Mouse (Mus musculus): ENCODE results near the gene Prok1. TPM values are rescaled to one million over a fixed set of nuclear protein-coding genes. Genes with fewer than 3 reads are reported as not detected.

Gene Prok1
- polyA plus RNA-seq, 1 experiment, result 0.03 TPM

GRCm38 (mm10) chr3:107252035-107252434, 12.5 kb upstream of the Prok1 start:
- no peak for TF ChIP-seq GATA1 (IDR thresholded peaks at IDR 0.05; ENCODE audit: low read length)

GRCm38 (mm10) chr3:107250320-107250719, 10.8 kb upstream of the Prok1 start:
- TF ChIP-seq GATA1 (IDR thresholded peaks at IDR 0.05; ENCODE audit: low read length), result no peak

- TF ChIP-seq GATA1 (IDR thresholded peaks at IDR 0.05; ENCODE audit: low read length), result no peak
Measured at GRCm38 (mm10) chr3:107249042-107249441, 9.5 kb upstream of the Prok1 start.

- no peak for TF ChIP-seq GATA1 (IDR thresholded peaks at IDR 0.05; ENCODE audit: low read length)
Measured at GRCm38 (mm10) chr3:107246876-107247275, 7.4 kb upstream of the Prok1 start.

- TF ChIP-seq GATA1 (IDR thresholded peaks at IDR 0.05; ENCODE audit: low read length), result no peak
Measured at GRCm38 (mm10) chr3:107241389-107242094, 2.0 kb upstream of the Prok1 start.

GRCm38 (mm10) chr3:107238471-107238980, 981 bp downstream of the Prok1 start:
- TF ChIP-seq GATA1 (IDR thresholded peaks at IDR 0.05; ENCODE audit: low read length), result no peak

GRCm38 (mm10) chr3:107238051-107238450, 1.5 kb downstream of the Prok1 start:
- no peak for TF ChIP-seq GATA1 (IDR thresholded peaks at IDR 0.05; ENCODE audit: low read length)

GRCm38 (mm10) chr3:107233945-107234344, 5.6 kb downstream of the Prok1 start:
- no peak for TF ChIP-seq GATA1 (IDR thresholded peaks at IDR 0.05; ENCODE audit: low read length)

- TF ChIP-seq GATA1 (IDR thresholded peaks at IDR 0.05; ENCODE audit: low read length), result no peak
Measured at GRCm38 (mm10) chr3:107233351-107233813, 6.1 kb downstream of the Prok1 start.

- TF ChIP-seq GATA1 (IDR thresholded peaks at IDR 0.05; ENCODE audit: low read length), result no peak
Measured at GRCm38 (mm10) chr3:107231202-107231601, 8.3 kb downstream of the Prok1 start.

GRCm38 (mm10) chr3:107230527-107230926, 9.0 kb downstream of the Prok1 start, which contains the start of gene A630076J17Rik:
A630076J17Rik (plus strand) TSS chr3:107230614.
- no peak for TF ChIP-seq GATA1 (IDR thresholded peaks at IDR 0.05; ENCODE audit: low read length)

GRCm38 (mm10) chr3:107229822-107230221, 9.7 kb downstream of the Prok1 start:
- no peak for TF ChIP-seq GATA1 (IDR thresholded peaks at IDR 0.05; ENCODE audit: low read length)

GRCm38 (mm10) chr3:107229221-107229620, 10.3 kb downstream of the Prok1 start:
- TF ChIP-seq GATA1 (IDR thresholded peaks at IDR 0.05; ENCODE audit: low read length), result no peak

GRCm38 (mm10) chr3:107225820-107226219, 13.7 kb downstream of the Prok1 start:
- TF ChIP-seq GATA1 (IDR thresholded peaks at IDR 0.05; ENCODE audit: low read length), result no peak

- no peak for TF ChIP-seq GATA1 (IDR thresholded peaks at IDR 0.05; ENCODE audit: low read length)
Measured at GRCm38 (mm10) chr3:107223230-107223629, 16.3 kb downstream of the Prok1 start.

GRCm38 (mm10) chr3:107221608-107222007, 17.9 kb downstream of the Prok1 start, which contains the start of gene Cym:
Cym (minus strand) TSS chr3:107221732.
- no peak for TF ChIP-seq GATA1 (IDR thresholded peaks at IDR 0.05; ENCODE audit: low read length)

- TF ChIP-seq GATA1 (IDR thresholded peaks at IDR 0.05; ENCODE audit: low read length), result no peak
Measured at GRCm38 (mm10) chr3:107218572-107218971, 20.9 kb downstream of the Prok1 start.

All from G1E-ER4 (cell line).